Mouse (Mus musculus) embryonic facial prominence, embryonic 15.5 days (tissue): Measurements from ENCODE around the gene Nipsnap1. TPM values are rescaled to one million over a fixed set of nuclear protein-coding genes. Genes with fewer than 3 reads are reported as not detected.

Experiments used
- ATAC-seq: fragments of 200-750 bp; cut with Nextera tagmentation; 2 replicates; pipeline ENCODE4 v1.8.0; 2017; ENCODE audit warnings: low read depth, moderate TSS enrichment; ENCODE audit not compliant: insufficient number of reproducible peaks, low FRiP score, low TSS enrichment
- H3K27ac ChIP-seq: fragments of 300-500 bp; sonication (generic); replicated peaks from 2 replicates; pipeline ENCODE4 v1.5.1; 2015; ENCODE audit warnings: mild to moderate bottlenecking, inconsistent platforms
- H3K27me3 ChIP-seq: fragments of 300-500 bp; sonication (generic); 2 replicates; pipeline ENCODE4 v1.6.1; 2015; ENCODE audit warnings: inconsistent platforms
- H3K36me3 ChIP-seq: fragments of 300-500 bp; sonication (generic); 2 replicates; pipeline ENCODE4 v1.6.1; 2015; ENCODE audit warnings: mild to moderate bottlenecking, inconsistent platforms
- H3K4me1 ChIP-seq: fragments of 300-500 bp; sonication (generic); 2 replicates; pipeline ENCODE4 v1.6.1; 2015; ENCODE audit warnings: inconsistent platforms
- H3K4me2 ChIP-seq: fragments of 300-500 bp; sonication (generic); replicated peaks from 2 replicates; pipeline ENCODE4 v1.6.1; 2015; ENCODE audit warnings: mild to moderate bottlenecking, inconsistent platforms
- H3K4me3 ChIP-seq: fragments of 300-500 bp; sonication (generic); replicated peaks from 2 replicates; pipeline ENCODE4 v1.5.1; 2015; ENCODE audit warnings: mild to moderate bottlenecking, inconsistent platforms
- H3K9ac ChIP-seq: fragments of 300-500 bp; sonication (generic); 2 replicates; pipeline ENCODE4 v1.6.1; 2015; ENCODE audit warnings: inconsistent platforms
- H3K9me3 ChIP-seq: fragments of 300-500 bp; sonication (generic); replicated peaks from 2 replicates; pipeline ENCODE4 v1.6.1; 2016; ENCODE audit warnings: inconsistent platforms
- WGBS: fragments of 180-500 bp; shearing (Covaris S2); methylation state at CpG from one replicate; pipeline ENCODE4 v1.1.7; 2015; 5-methylcytosine and 5-hydroxymethylcytosine counted together
- polyA plus RNA-seq: library from polyadenylated mRNA; unstranded; fragments of >200 nt; fragmentation: Nextera tagmentation; extraction: Ambion mirVana; gene quantifications from 2 replicates; pipeline ENCODE4 v1.2.1, GENCODE M21; 2015

The Nipsnap1 gene
- polyA plus RNA-seq, 1 experiment from 2014 or later, result 41.3 TPM

GRCm38 (mm10) chr11:4848483-4849248, 25.1 kb upstream of the Nipsnap1 start:
- Histone ChIP-seq H3K4me2 (peak overlapping the region; percentile 58), H3K4me1 (peaks cover 11% of the 10 kb centered on the region), H3K9ac (peak overlapping the region; percentile 80), H3K36me3 (no peaks in the 10 kb centered on the region), H3K27ac (peak overlapping the region; percentile 84), H3K27me3 (no peaks in the 10 kb centered on the region), H3K4me3 (peak overlapping the region; percentile 87), H3K9me3 (no peaks in the 10 kb centered on the region)
- under 1% methylated on average over 50 of the region's 50 CpGs for WGBS
- ATAC-seq, result peak; percentile 18

GRCm38 (mm10) chr11:4849258-4849943, 24.4 kb upstream of the Nipsnap1 start, which contains the start of gene Nf2:
Nf2 (minus strand) TSS chr11:4849536.
- ATAC-seq, result peak; percentile 99
- H3K4me2 ChIP-seq, result peak within 1 kb of the TSS; percentile 58
- H3K36me3 ChIP-seq, result no peaks in the 10 kb centered on the region
- H3K27ac ChIP-seq, result peak within 1 kb of the TSS; percentile 84
- WGBS, result under 1% methylated on average over 60 of the region's 60 CpGs
- peak within 1 kb of the TSS; percentile 80 for H3K9ac ChIP-seq
- H3K9me3 ChIP-seq, result no peaks in the 10 kb centered on the region
- H3K4me1 ChIP-seq, result peaks cover 11% of the 10 kb centered on the region
- no peaks in the 10 kb centered on the region for H3K27me3 ChIP-seq
- H3K4me3 ChIP-seq, result peak within 1 kb of the TSS; percentile 87

DNA sequence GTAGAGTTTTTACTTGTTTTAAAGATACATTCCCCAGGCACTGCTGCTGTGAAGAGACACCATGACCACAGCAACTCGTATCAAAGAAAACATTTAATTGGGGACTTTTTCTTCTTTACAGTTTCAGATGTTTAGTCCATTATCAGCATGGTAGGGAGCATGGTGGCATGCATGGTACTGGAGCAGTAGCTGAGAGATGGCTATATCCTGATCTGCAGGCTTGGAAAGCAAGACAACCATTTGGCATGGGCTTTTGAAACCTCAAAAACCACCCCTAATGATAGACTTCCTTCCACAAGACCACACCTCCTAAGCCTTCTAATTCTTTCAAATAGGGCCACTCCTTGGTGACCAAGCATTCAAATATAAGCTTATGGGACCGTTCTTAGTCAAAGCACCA, 23.3 kb upstream of the Nipsnap1 start:
- no peaks in the 10 kb centered on the region for H3K27me3 ChIP-seq
- ATAC-seq, result no peak
- no peaks in the 10 kb centered on the region for H3K9me3 ChIP-seq
- no peak overlapping the region for H3K27ac ChIP-seq
- H3K4me1 ChIP-seq, result peaks cover 11% of the 10 kb centered on the region
- 86% methylated on average over 2 of the region's 2 CpGs for WGBS
- no peak overlapping the region for H3K4me3 ChIP-seq
- H3K9ac ChIP-seq, result no peak overlapping the region
- no peak overlapping the region; the same call in 1 of the 2 replicates for H3K4me2 ChIP-seq
- no peaks in the 10 kb centered on the region for H3K36me3 ChIP-seq

DNA sequence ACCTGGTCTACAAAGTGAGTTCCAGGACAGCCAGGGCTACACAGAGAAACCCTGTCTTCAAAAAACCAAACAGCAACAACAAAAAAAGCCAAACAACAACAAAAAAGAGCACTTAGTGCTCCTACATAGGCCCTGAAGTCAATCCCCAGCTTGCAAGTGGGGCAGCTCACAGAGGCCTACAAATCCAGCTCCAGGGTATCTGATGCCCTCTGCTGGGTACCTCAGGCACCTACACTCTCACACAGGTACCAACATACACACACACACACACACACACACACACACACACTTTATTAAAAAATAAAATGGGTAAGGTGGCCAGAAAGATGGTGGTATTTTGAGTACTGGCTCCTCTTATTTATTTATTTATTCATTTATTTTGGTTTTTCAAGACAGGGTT, 20.7 kb upstream of the Nipsnap1 start:
- Histone ChIP-seq H3K4me3 (no peak overlapping the region), H3K9ac (no peak overlapping the region), H3K4me2 (no peak overlapping the region), H3K27me3 (no peaks in the 10 kb centered on the region), H3K4me1 (peaks cover 2% of the 10 kb centered on the region), H3K9me3 (no peaks in the 10 kb centered on the region), H3K27ac (no peak overlapping the region), H3K36me3 (no peaks in the 10 kb centered on the region)
- ATAC-seq, result no peak

DNA sequence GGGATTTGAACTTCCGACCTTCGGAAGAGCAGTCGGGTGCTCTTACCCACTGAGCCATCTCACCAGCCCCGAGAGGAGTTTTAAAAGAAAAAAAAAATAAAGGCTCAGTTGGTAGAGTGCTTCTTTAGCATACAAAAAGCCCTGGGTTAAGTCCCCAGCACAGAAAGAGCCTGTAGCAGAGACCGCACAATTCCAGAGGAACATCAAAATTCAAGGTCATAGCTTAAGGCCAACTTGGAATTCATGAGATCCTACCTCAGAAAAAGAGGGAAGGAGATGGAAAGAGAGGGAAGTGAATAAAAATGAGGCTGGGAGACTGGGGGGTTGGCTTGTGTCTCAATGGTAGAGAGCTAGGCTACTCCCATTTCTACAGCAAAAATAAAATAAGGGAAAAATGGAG, 19.6 kb upstream of the Nipsnap1 start:
- no peak overlapping the region for H3K4me3 ChIP-seq
- H3K36me3 ChIP-seq, result no peaks in the 10 kb centered on the region
- no peaks in the 10 kb centered on the region for H3K27me3 ChIP-seq
- WGBS, result 85% methylated on average over 5 of the region's 5 CpGs
- no peaks in the 10 kb centered on the region for H3K4me1 ChIP-seq
- no peak overlapping the region for H3K4me2 ChIP-seq
- no peaks in the 10 kb centered on the region for H3K9me3 ChIP-seq
- no peak overlapping the region for H3K27ac ChIP-seq
- no peak for ATAC-seq
- no peak overlapping the region for H3K9ac ChIP-seq

GRCm38 (mm10) chr11:4858416-4858815, 15.3 kb upstream of the Nipsnap1 start:
- no peak for ATAC-seq
- Histone ChIP-seq H3K4me2 (no peak overlapping the region), H3K9me3 (no peaks in the 10 kb centered on the region), H3K4me1 (peaks cover 11% of the 10 kb centered on the region), H3K27me3 (no peaks in the 10 kb centered on the region), H3K36me3 (no peaks in the 10 kb centered on the region), H3K9ac (no peak overlapping the region), H3K4me3 (no peak overlapping the region), H3K27ac (no peak overlapping the region)
- whole genome bisulfite sequencing, result 54% methylated on average over 2 of the region's 2 CpGs

DNA sequence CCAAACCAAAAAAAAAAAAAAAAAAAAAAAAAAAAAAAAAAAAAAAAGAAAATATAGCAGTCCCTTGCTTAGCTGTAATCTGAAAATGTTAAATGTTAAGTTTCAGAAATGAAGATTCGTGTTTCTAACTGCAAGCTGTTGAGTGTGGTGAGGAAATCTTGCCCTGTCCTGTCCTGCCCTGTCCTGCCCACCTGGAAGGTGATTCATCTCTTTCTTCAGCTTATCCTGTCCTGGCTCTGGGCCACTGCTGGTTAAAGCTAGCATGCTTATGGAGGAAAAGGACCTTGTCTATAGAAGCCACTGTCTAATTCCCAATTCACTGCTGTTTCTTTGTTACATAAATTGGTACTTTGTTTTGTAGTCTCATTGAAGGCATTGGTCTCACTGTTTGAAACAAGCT, 12.8 kb upstream of the Nipsnap1 start:
- Histone ChIP-seq H3K36me3 (no peaks in the 10 kb centered on the region), H3K9ac (no peak overlapping the region), H3K4me2 (no peak overlapping the region), H3K9me3 (no peaks in the 10 kb centered on the region), H3K27me3 (no peaks in the 10 kb centered on the region), H3K4me1 (peaks cover 11% of the 10 kb centered on the region), H3K4me3 (no peak overlapping the region), H3K27ac (peak overlapping the region; percentile 67; the same call in 1 of the 2 replicates)
- no peak for ATAC-seq
- 41% methylated on average over 1 of the region's 1 CpGs for WGBS

GRCm38 (mm10) chr11:4861816-4862604, 11.7 kb upstream of the Nipsnap1 start:
- peak overlapping the region; percentile 67 for H3K27ac ChIP-seq
- ATAC-seq, result no peak

GRCm38 (mm10) chr11:4862730-4863129, 11.0 kb upstream of the Nipsnap1 start:
- no peak overlapping the region for H3K4me2 ChIP-seq
- H3K9ac ChIP-seq, result no peak overlapping the region
- H3K9me3 ChIP-seq, result no peaks in the 10 kb centered on the region
- H3K4me3 ChIP-seq, result no peak overlapping the region
- peaks cover 11% of the 10 kb centered on the region for H3K4me1 ChIP-seq
- 84% methylated on average over 1 of the region's 1 CpGs for WGBS
- ATAC-seq, result no peak
- H3K36me3 ChIP-seq, result no peaks in the 10 kb centered on the region
- no peak overlapping the region for H3K27ac ChIP-seq
- no peaks in the 10 kb centered on the region for H3K27me3 ChIP-seq

More at GRCm38 (mm10) chr11:4861816-4862604, 11.7 kb upstream of the Nipsnap1 start:
- Histone ChIP-seq H3K27me3 (no peaks in the 10 kb centered on the region), H3K4me3 (no peak overlapping the region), H3K9me3 (no peaks in the 10 kb centered on the region), H3K4me1 (peaks cover 11% of the 10 kb centered on the region), H3K4me2 (peak overlapping the region; percentile 25), H3K36me3 (no peaks in the 10 kb centered on the region), H3K9ac (0 out of 2 replicates have a peak overlapping the region, but pooled peaks have one; percentile 5)
- whole genome bisulfite sequencing, result 9% methylated on average over 11 of the region's 11 CpGs

DNA sequence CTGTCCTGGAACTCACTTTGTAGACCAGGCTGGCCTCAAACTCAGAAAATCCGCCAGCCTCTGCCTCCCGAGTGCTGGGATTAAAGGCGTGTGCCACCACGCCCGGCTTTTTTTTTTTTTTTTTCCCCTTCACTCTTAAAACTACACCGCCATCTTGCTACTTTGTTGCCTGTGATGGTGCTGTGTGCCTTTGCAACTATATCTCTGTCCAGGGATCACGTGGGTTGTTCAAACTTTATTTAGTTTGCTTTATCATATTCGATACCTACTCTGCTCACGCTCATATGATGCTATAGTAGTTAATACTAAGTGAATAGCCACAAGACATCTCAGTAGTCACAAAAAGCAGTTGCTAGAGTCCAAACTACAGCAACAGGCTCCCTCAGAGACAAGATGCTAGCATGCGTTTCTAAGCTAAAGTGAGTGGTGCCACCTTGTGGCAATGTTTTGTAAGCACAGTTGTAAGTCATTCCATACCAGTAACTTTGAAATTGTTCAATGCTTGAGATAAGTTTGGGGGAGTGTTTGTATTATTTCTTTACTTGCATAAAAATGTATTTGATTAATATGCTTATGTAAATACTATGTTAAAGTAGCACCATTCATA, 8.0 kb upstream of the Nipsnap1 start:
- Histone ChIP-seq H3K4me1 (peaks cover 11% of the 10 kb centered on the region), H3K27me3 (no peaks in the 10 kb centered on the region), H3K9me3 (no peaks in the 10 kb centered on the region), H3K36me3 (no peaks in the 10 kb centered on the region), H3K4me2 (no peak overlapping the region), H3K27ac (no peak overlapping the region), H3K4me3 (no peak overlapping the region), H3K9ac (no peak overlapping the region)
- 35% methylated on average over 9 of the region's 10 CpGs for WGBS
- no peak for ATAC-seq

DNA sequence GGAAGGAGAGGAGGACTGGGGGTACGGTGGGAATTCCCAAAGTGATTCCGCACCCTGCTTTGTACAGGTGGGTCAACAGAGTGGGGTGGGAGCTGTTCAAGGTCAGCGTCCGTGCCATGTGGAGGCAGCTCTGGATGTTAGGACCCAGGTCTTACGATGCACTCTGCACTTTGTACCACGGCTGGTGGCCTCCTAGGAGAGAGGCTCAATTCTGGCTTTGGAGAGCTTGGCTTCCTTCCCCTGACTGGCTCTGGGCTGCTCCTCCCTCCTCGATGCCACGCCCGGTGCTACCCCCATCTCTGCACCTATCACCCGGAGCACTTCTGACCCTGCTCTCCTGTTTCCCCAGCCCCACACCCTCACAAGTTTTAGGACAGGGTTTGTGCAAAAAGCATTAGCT, 800 bp downstream of the Nipsnap1 start:
- no peak overlapping the region for H3K27ac ChIP-seq
- no peak for ATAC-seq
- peak overlapping the region; percentile 53 for H3K9ac ChIP-seq
- no peaks in the 10 kb centered on the region for H3K27me3 ChIP-seq
- peaks cover 16% of the 10 kb centered on the region for H3K4me1 ChIP-seq
- WGBS, result 4% methylated on average over 10 of the region's 10 CpGs
- H3K4me3 ChIP-seq, result peak overlapping the region; percentile 78
- peaks cover 5% of the 10 kb centered on the region; the same call in 1 of the 2 replicates for H3K36me3 ChIP-seq
- H3K4me2 ChIP-seq, result peak overlapping the region; percentile 85
- H3K9me3 ChIP-seq, result no peaks in the 10 kb centered on the region
